Mouse (Mus musculus) ES-CJ7 (cell line): ENCODE measurements around the gene Gnaq.

ENCODE experiments used
- DNase-seq: peaks from one replicate; pipeline ENCODE4 v3.0.0; 2011; ENCODE audit warnings: low read depth, low spot score

Gnaq gene

GRCm38 (mm10) chr19:16366465-16367063, 233.9 kb downstream of the Gnaq start:
- DNase-seq = no peak

- no peak for DNase-seq
Measured at GRCm38 (mm10) chr19:16367218-16367617, 234.6 kb downstream of the Gnaq start.

- no peak for DNase-seq
Measured at GRCm38 (mm10) chr19:16371680-16372079, 239.0 kb downstream of the Gnaq start.

GRCm38 (mm10) chr19:16372752-16373486, 240.3 kb downstream of the Gnaq start:
- DNase-seq = no peak

- DNase-seq = no peak
Measured at GRCm38 (mm10) chr19:16375881-16376280, 243.2 kb downstream of the Gnaq start.

- DNase-seq = no peak
Measured at GRCm38 (mm10) chr19:16378565-16378964, 245.9 kb downstream of the Gnaq start.

- no peak for DNase-seq
Measured at GRCm38 (mm10) chr19:16379687-16380086, 247.1 kb downstream of the Gnaq start.

GRCm38 (mm10) chr19:16382392-16382791, 249.8 kb downstream of the Gnaq start:
- no peak for DNase-seq

GRCm38 (mm10) chr19:16383127-16383526, 250.5 kb downstream of the Gnaq start:
- DNase-seq = no peak

- DNase-seq = no peak
Measured at GRCm38 (mm10) chr19:16384094-16384493, 251.5 kb downstream of the Gnaq start.

- no peak for DNase-seq
Measured at GRCm38 (mm10) chr19:16384957-16385356, 252.3 kb downstream of the Gnaq start.

- no peak for DNase-seq
Measured at GRCm38 (mm10) chr19:16386514-16386913, 253.9 kb downstream of the Gnaq start.

- no peak for DNase-seq
Measured at GRCm38 (mm10) chr19:16390192-16390795, 257.7 kb downstream of the Gnaq start.

GRCm38 (mm10) chr19:16394381-16394780, 261.8 kb downstream of the Gnaq start:
- DNase-seq = no peak

GRCm38 (mm10) chr19:16403101-16403500, 270.5 kb downstream of the Gnaq start:
- DNase-seq = no peak

GRCm38 (mm10) chr19:16407727-16408126, 275.1 kb downstream of the Gnaq start:
- DNase-seq = no peak

GRCm38 (mm10) chr19:16411302-16411701, 278.7 kb downstream of the Gnaq start:
- DNase-seq = no peak

GRCm38 (mm10) chr19:16418086-16418663, 285.5 kb downstream of the Gnaq start:
- no peak for DNase-seq

GRCm38 (mm10) chr19:16425596-16425995, 293.0 kb downstream of the Gnaq start:
- DNase-seq = no peak

GRCm38 (mm10) chr19:16431368-16431767, 298.7 kb downstream of the Gnaq start:
- no peak for DNase-seq

- DNase-seq = no peak
Measured at GRCm38 (mm10) chr19:16434879-16435278, 302.2 kb downstream of the Gnaq start.

GRCm38 (mm10) chr19:16435531-16436231, 303.1 kb downstream of the Gnaq start, which contains the start of gene Gna14:
Gene Gna14 (plus strand): TSS chr19:16435762.
- DNase-seq = peak; percentile 73
